Mouse (Mus musculus): ENCODE measurements around the gene Ssr1. TPM values are rescaled to one million over a fixed set of nuclear protein-coding genes. Genes with fewer than 3 reads are reported as not detected.

The Ssr1 gene
- total RNA-seq, 2 experiments from 2014 or later: 80.0 to 81.9 TPM

GRCm38 (mm10) chr13:37954318-37954717, 39.7 kb downstream of the Ssr1 start:
- no peak for DNase-seq (ENCODE audit: extremely low spot score in 1 of 2, low spot score in 1 of 2)

GRCm38 (mm10) chr13:37952981-37953380, 41.0 kb downstream of the Ssr1 start:
- no peak for DNase-seq (ENCODE audit: extremely low spot score in 1 of 2, low spot score in 1 of 2)

- peak; percentile 76 to 95 for DNase-seq (ENCODE audit: extremely low spot score in 1 of 2, low spot score in 1 of 2)
Observed at GRCm38 (mm10) chr13:37946734-37947133, 47.3 kb downstream of the Ssr1 start.

GRCm38 (mm10) chr13:37945392-37945791, 48.6 kb downstream of the Ssr1 start:
- no peak for DNase-seq (ENCODE audit: extremely low spot score in 1 of 2, low spot score in 1 of 2)

- DNase-seq (ENCODE audit: extremely low spot score in 1 of 2, low spot score in 1 of 2): no peak
Observed at GRCm38 (mm10) chr13:37944306-37944705, 49.7 kb downstream of the Ssr1 start.

GRCm38 (mm10) chr13:37943466-37943865, 50.6 kb downstream of the Ssr1 start:
- no peak for DNase-seq (ENCODE audit: extremely low spot score in 1 of 2, low spot score in 1 of 2)

GRCm38 (mm10) chr13:37942887-37943331, 51.1 kb downstream of the Ssr1 start:
- no peak for DNase-seq (ENCODE audit: extremely low spot score in 1 of 2, low spot score in 1 of 2)

GRCm38 (mm10) chr13:37941950-37942886, 51.8 kb downstream of the Ssr1 start:
- DNase-seq (ENCODE audit: extremely low spot score in 1 of 2, low spot score in 1 of 2): no peak

GRCm38 (mm10) chr13:37941138-37941645, 52.8 kb downstream of the Ssr1 start:
- DNase-seq (ENCODE audit: extremely low spot score in 1 of 2, low spot score in 1 of 2): no peak

- DNase-seq (ENCODE audit: extremely low spot score in 1 of 2, low spot score in 1 of 2): no peak
Observed at GRCm38 (mm10) chr13:37940649-37941048, 53.4 kb downstream of the Ssr1 start.

GRCm38 (mm10) chr13:37940167-37940566, 53.9 kb downstream of the Ssr1 start:
- DNase-seq (ENCODE audit: extremely low spot score in 1 of 2, low spot score in 1 of 2): no peak

GRCm38 (mm10) chr13:37936351-37936750, 57.7 kb downstream of the Ssr1 start:
- DNase-seq (ENCODE audit: extremely low spot score in 1 of 2, low spot score in 1 of 2): no peak

GRCm38 (mm10) chr13:37934920-37935319, 59.1 kb downstream of the Ssr1 start:
- DNase-seq (ENCODE audit: extremely low spot score in 1 of 2, low spot score in 1 of 2): no peak

- no peak for DNase-seq (ENCODE audit: extremely low spot score in 1 of 2, low spot score in 1 of 2)
Observed at GRCm38 (mm10) chr13:37934075-37934474, 59.9 kb downstream of the Ssr1 start.

GRCm38 (mm10) chr13:37931210-37931922, 62.7 kb downstream of the Ssr1 start:
- no peak for DNase-seq (ENCODE audit: extremely low spot score in 1 of 2, low spot score in 1 of 2)

- DNase-seq (ENCODE audit: extremely low spot score in 1 of 2, low spot score in 1 of 2): no peak
Observed at GRCm38 (mm10) chr13:37930621-37931020, 63.4 kb downstream of the Ssr1 start.

GRCm38 (mm10) chr13:37930091-37930490, 63.9 kb downstream of the Ssr1 start:
- no peak for DNase-seq (ENCODE audit: extremely low spot score in 1 of 2, low spot score in 1 of 2)

- DNase-seq (ENCODE audit: extremely low spot score in 1 of 2, low spot score in 1 of 2): no peak
Observed at GRCm38 (mm10) chr13:37929532-37929931, 64.5 kb downstream of the Ssr1 start.

GRCm38 (mm10) chr13:37926394-37926793, 67.6 kb downstream of the Ssr1 start:
- no peak for DNase-seq (ENCODE audit: extremely low spot score in 1 of 2, low spot score in 1 of 2)

- DNase-seq (ENCODE audit: extremely low spot score in 1 of 2, low spot score in 1 of 2): no peak
Observed at GRCm38 (mm10) chr13:37924461-37924948, 69.5 kb downstream of the Ssr1 start.

Data from layer of hippocampus, postnatal 25 days (tissue).